Mouse (Mus musculus): ENCODE results near the gene Pdhx.

DNA sequence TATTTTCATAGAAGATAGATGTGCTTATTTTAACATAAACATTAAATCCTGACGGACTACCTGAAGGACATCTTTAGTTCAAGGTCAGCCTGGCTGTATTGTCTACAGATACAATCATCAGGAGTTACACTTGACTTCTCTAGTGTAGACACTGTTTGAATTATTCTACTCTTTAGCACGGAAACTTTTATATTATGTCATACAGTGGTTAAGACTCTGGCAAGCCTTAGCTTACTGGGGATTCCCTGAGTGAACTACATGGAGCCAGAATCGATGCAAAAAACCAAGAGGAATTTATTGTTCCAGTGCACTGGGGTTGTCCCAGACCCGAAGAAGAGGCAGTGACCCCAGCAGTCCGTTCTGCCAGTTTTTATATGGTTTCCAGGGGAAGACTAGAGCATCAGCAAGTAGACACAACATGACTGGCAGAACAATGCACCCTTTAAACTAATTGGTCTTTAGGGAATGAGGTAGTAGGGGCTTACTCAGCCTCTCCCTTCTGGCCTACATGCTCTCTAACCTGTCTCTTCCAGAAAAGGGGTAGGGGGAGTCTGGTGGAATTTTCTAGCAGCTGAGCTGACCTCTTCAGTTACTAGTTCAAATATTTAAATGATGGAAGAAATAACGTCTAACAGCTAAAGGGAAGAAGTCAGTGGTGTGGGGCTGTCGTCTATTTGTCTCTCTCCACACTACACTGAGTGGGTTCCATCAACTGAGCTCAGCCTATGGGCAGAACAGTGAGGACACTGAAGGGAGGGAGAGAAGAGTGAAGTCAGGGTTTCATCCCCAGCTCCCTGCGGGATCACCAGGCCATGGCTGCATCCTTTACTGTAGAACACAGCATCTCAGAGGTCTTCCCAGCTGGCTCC, 6.4 kb downstream of the Pdhx start:
- TF ChIP-seq HCFC1 (IDR thresholded peaks at IDR 0.05; ENCODE audit: borderline replicate concordance, insufficient read depth, low read length), result no peak
- no peak for TF ChIP-seq ZC3H11A (IDR thresholded peaks at IDR 0.05; ENCODE audit: borderline replicate concordance, low read depth, low read length)

Measured in ES-E14 (cell line).